Mouse (Mus musculus): ENCODE data around the gene Mchr1.

DNA sequence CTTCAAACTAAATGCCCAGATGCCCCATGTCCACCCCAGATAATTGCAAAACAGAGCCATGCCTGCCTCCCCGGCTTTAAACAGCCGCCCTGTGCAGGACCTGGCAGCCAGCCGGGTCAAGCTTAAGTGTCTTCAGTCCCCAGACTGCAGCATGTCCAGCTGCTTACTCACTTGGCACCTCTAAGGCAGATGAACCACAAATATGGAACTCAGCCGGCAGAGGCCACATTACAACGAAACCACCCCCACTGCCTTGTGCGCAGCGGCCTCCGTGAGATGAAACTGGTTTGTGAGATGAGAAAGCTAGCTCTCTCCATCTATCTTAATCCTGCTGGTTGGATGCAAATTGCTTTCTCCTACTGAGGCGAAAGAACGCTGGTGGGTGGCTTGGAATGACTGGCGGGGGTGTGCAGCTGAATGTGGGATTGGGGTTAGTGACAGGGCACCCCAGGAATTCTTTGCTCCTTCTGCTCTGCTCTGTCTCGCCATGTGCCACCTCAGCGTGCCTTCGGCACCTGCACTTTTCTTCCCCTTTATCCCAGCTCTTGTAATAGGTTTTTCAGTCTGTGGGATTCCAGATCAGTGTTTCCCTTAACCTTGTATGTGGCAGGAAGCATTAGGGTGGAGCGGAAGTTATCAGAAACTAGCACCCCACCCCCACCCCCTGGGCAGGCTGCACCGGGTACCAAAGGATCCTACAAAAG is 29.2 kb downstream of the Mchr1 start:
- TF ChIP-seq POLR2A (IDR thresholded peaks at IDR 0.05; ENCODE audit: control insufficient read depth, low read depth, low read length) (no peak), CTCF (IDR thresholded peaks at IDR 0.05; ENCODE audit: control insufficient read depth, insufficient read depth, insufficient replicate concordance, low read depth, low read length) (no peak)
